Mouse (Mus musculus) forebrain, embryonic 11.5 days (tissue): ENCODE results near the gene Svbp. TPM values are rescaled to one million over a fixed set of nuclear protein-coding genes. Genes with fewer than 3 reads are reported as not detected.

Source experiments
- ATAC-seq: fragments of 200-750 bp; cut with Nextera tagmentation; replicated peaks from 2 replicates; pipeline ENCODE4 v1.8.0; 2017; ENCODE audit warnings: moderate TSS enrichment; ENCODE audit not compliant: low FRiP score
- DNase-seq: peaks from one replicate; pipeline ENCODE4 v3.0.0-alpha.2; 2017; ENCODE audit warnings: low spot score
- H3K27ac ChIP-seq: fragments of 300-500 bp; sonication (generic); 2 replicates; pipeline ENCODE4 v1.5.1; 2014; ENCODE audit warnings: low read depth, low read length
- H3K27me3 ChIP-seq: fragments of 300-500 bp; sonication (generic); 2 replicates; pipeline ENCODE4 v1.6.1; 2014; ENCODE audit warnings: mild to moderate bottlenecking, low read length, mixed read lengths; ENCODE audit not compliant: control insufficient read depth, insufficient read depth
- H3K36me3 ChIP-seq: fragments of 300-500 bp; sonication (generic); 2 replicates; pipeline ENCODE4 v1.6.1; 2014; ENCODE audit warnings: mild to moderate bottlenecking, low read length, moderate library complexity, mixed read lengths; ENCODE audit not compliant: control insufficient read depth, insufficient read depth
- H3K4me1 ChIP-seq: fragments of 300-500 bp; sonication (generic); replicated peaks from 2 replicates; pipeline ENCODE4 v1.6.1; 2014; ENCODE audit warnings: low read length, mixed read lengths; ENCODE audit not compliant: control insufficient read depth, insufficient read depth
- H3K4me2 ChIP-seq: fragments of 300-500 bp; sonication (generic); 2 replicates; pipeline ENCODE4 v1.6.1; 2014; ENCODE audit warnings: low read depth, mild to moderate bottlenecking, low read length, moderate library complexity, mixed read lengths; ENCODE audit not compliant: severe bottlenecking
- H3K4me3 ChIP-seq: fragments of 300-500 bp; sonication (generic); 2 replicates; pipeline ENCODE4 v1.5.1; 2014; ENCODE audit warnings: low read depth, low read length
- H3K9ac ChIP-seq: fragments of 300-500 bp; sonication (generic); 2 replicates; pipeline ENCODE4 v1.6.1; 2014; ENCODE audit warnings: low read length
- H3K9me3 ChIP-seq: fragments of 300-500 bp; sonication (generic); 2 replicates; pipeline ENCODE4 v1.6.1; 2016; ENCODE audit warnings: low read length, mixed read lengths; ENCODE audit not compliant: control insufficient read depth
- WGBS: fragments of 180-500 bp; shearing (Covaris S2); extraction: QIAGEN DNeasy Blood & Tissue Kit; methylation state at CpG from one replicate; pipeline ENCODE4 v1.1.7; 2014; 5-methylcytosine and 5-hydroxymethylcytosine counted together
- polyA plus RNA-seq: library from polyadenylated mRNA; unstranded; fragments of >200 nt; fragmentation: Nextera tagmentation; extraction: Ambion mirVana; gene quantifications from 2 replicates; pipeline ENCODE4 v1.2.1, GENCODE M21; 2014

Svbp gene
- polyA plus RNA-seq, 1 experiment from 2014 or later, result 146 TPM

DNA sequence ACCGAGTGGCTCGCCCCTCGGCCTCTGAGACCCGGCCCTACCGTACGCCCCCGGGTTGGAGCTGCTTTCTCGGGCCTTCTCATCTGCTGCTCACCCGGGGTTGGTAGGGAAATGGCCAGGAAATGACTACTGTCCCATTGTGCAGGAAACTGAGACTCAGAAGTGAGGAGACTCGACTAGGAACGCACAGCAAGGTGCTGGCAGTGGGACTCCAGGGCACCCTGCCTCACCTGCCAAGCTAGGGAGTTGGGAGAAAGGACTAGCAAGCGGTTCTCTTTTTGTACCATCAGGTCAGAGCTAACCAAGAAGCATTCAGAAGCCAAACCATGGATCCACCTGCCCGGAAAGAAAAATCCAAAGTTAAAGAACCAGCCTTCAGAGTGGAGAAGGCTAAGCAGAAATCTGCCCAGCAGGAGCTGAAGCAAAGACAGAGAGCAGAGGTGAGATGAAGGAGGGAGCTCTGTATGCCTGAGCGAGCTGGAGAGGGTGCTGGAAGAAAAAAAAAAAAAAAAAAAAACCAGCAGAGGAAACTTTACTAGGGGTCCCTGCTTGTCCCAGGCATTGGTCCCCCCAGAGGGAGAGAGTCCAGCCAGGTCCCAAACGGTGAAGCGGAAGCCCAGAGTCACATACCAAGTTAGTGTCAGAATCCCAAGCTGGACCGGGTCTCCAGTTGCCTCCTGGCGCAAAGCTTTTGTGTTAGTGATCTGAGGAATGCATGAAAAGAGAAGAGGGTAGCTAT, 645 bp downstream of the Svbp start:
- no peaks in the 10 kb centered on the region for H3K4me1 ChIP-seq
- peak overlapping the region; percentile 76 for H3K4me3 ChIP-seq
- ATAC-seq (no peak; the same call in 1 of the 2 replicates), DNase-seq (no peak)
- peak overlapping the region; percentile 56 for H3K4me2 ChIP-seq
- no peaks in the 10 kb centered on the region for H3K27me3 ChIP-seq
- H3K9me3 ChIP-seq, result no peaks in the 10 kb centered on the region
- no peaks in the 10 kb centered on the region for H3K36me3 ChIP-seq
- WGBS, result 7% methylated on average over 18 of the region's 18 CpGs
- H3K27ac ChIP-seq, result no peak overlapping the region; the same call in 1 of the 2 replicates
- H3K9ac ChIP-seq, result peak overlapping the region; percentile 77

DNA sequence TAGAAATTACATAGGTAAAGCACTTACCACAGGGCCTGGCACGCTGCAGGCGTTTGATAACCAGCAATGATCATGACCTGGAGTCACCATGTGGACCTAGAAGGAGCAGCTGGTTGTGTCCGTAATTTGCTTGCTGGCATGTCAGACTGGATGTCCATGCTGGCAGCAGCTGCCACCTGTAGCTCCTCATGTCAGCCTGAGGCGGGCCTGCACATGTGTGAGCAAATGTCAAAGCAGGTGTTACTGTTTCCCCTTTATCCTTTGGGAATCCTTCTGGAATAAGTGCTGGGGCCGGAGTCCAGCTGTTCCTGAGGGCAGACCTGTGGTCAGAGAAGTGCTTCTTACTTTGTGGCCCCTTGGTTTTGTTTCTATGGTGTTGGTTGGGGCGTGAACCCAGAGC, 3.0 kb downstream of the Svbp start:
- Histone ChIP-seq H3K4me1 (no peaks in the 10 kb centered on the region), H3K36me3 (no peaks in the 10 kb centered on the region; the same call in 1 of the 2 replicates), H3K27ac (no peak overlapping the region), H3K9ac (no peak overlapping the region), H3K27me3 (no peaks in the 10 kb centered on the region), H3K4me3 (no peak overlapping the region), H3K4me2 (no peak overlapping the region), H3K9me3 (no peaks in the 10 kb centered on the region)
- 84% methylated on average over 6 of the region's 6 CpGs for WGBS
- ATAC-seq (no peak), DNase-seq (no peak)

DNA sequence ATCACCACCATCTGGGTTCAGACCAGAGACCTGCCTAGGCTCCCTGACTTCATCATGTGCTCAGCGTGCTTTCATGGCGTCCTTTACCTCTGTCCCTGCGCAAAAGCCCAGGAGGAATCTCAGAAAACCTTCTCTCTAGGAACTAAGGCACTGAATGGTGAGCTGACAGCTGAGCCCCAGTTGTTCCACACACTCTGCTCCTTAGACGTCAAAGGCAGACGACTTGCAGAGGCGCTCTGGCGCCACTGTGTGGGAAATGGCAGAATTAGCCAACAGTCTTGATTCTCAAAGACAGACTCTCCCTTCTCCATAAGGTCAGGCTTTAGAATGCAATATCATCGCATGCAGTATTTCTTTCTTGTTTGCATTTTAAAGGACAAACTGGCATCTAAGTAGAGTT, 9.6 kb downstream of the Svbp start:
- H3K9ac ChIP-seq, result no peak overlapping the region
- no peak overlapping the region for H3K4me3 ChIP-seq
- no peaks in the 10 kb centered on the region for H3K9me3 ChIP-seq
- WGBS, result 25% methylated on average over 8 of the region's 8 CpGs
- H3K4me1 ChIP-seq, result no peaks in the 10 kb centered on the region
- no peak overlapping the region for H3K4me2 ChIP-seq
- H3K36me3 ChIP-seq, result no peaks in the 10 kb centered on the region; the same call in 1 of the 2 replicates
- no peak overlapping the region for H3K27ac ChIP-seq
- no peaks in the 10 kb centered on the region for H3K27me3 ChIP-seq
- no peak for ATAC-seq
- DNase-seq, result peak; percentile 73

DNA sequence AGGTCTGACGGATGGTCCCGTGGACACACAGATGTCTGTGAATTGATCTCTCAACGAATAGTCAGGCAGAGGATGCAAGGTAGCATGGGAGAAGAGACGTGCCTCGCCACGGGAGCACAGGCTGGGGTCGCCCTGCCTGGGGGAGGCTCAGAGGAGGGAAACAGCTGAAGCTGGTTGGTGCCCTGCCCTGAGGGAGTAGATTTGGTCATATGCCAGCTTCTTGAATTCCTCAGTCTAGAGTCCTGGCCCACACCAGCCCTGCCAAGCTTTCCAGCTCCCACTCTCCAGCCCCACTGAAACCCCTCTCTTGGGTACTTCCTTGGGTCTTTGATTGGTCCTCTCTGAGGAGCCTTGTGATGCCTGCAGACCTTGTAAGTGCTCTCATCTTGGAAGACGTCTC, 21.6 kb downstream of the Svbp start:
- no peak overlapping the region for H3K4me3 ChIP-seq
- H3K9me3 ChIP-seq, result no peaks in the 10 kb centered on the region
- H3K27ac ChIP-seq, result no peak overlapping the region
- no peak overlapping the region for H3K4me2 ChIP-seq
- H3K27me3 ChIP-seq, result no peaks in the 10 kb centered on the region
- H3K4me1 ChIP-seq, result peaks cover 4% of the 10 kb centered on the region; the same call in 1 of the 2 replicates
- no peaks in the 10 kb centered on the region for H3K36me3 ChIP-seq
- 83% methylated on average over 8 of the region's 8 CpGs for WGBS
- no peak for ATAC-seq
- DNase-seq, result no peak
- H3K9ac ChIP-seq, result no peak overlapping the region

DNA sequence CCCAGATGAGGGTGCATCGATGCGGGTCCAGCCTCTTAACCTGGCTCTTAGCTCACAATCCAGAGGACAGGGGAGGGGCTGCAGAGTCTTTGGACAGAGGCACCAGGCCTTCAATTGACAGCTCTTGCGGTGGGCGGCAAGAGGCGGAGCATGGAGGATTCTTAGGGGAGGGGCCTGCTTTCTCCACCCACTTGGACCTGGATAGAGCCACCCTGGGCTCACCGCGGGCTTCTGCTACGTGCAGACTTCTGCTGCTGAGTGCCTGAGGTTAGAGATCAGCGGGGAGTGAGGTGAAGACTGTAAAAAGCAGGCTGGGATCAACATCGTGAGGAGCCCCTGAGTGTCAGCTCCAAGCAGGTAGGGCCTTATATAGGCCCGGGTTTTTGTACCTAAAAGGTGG, 23.1 kb downstream of the Svbp start, which contains the start of gene Tmem269:
Gene Tmem269, minus strand, starts transcription at position 49 of the 400 bp plus-strand sequence.
- Histone ChIP-seq H3K9ac (no peak within 1 kb of the TSS), H3K4me3 (no peak within 1 kb of the TSS), H3K9me3 (no peaks in the 10 kb centered on the region), H3K4me2 (no peak within 1 kb of the TSS), H3K27ac (no peak within 1 kb of the TSS), H3K27me3 (no peaks in the 10 kb centered on the region), H3K4me1 (peaks cover 4% of the 10 kb centered on the region; the same call in 1 of the 2 replicates), H3K36me3 (no peaks in the 10 kb centered on the region)
- DNase-seq (no peak), ATAC-seq (0 out of 2 replicates have a peak, but pooled peaks have one; percentile 24)
- 6% methylated on average over 11 of the region's 11 CpGs for WGBS

DNA sequence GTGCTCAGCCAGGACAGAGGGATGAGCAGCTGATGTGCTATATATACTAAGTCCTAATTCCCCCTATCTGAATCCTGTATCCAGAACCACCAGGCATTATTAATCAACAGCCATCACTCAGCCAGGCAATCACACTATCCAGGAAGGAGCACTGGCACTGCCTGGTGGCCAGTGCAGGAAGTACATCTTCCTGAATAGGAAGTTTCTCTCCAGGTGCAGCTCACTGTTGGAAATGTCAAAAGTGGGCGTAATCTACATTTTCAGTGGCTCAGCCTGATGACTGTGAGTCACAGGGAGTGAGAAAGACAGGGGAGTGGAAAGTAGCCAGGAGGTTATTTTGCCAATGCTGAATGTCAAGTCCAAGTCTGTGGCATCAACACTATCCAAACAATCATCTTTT, 28.6 kb downstream of the Svbp start:
- Histone ChIP-seq H3K4me2 (no peak overlapping the region), H3K27ac (no peak overlapping the region), H3K9ac (no peak overlapping the region), H3K4me1 (no peaks in the 10 kb centered on the region), H3K36me3 (peaks cover 4% of the 10 kb centered on the region; the same call in 1 of the 2 replicates), H3K9me3 (no peaks in the 10 kb centered on the region), H3K4me3 (no peak overlapping the region), H3K27me3 (no peaks in the 10 kb centered on the region)
- ATAC-seq, result 0 out of 2 replicates have a peak, but pooled peaks have one; percentile 24
- WGBS, result 86% methylated on average over 1 of the region's 1 CpGs
- DNase-seq, result no peak

DNA sequence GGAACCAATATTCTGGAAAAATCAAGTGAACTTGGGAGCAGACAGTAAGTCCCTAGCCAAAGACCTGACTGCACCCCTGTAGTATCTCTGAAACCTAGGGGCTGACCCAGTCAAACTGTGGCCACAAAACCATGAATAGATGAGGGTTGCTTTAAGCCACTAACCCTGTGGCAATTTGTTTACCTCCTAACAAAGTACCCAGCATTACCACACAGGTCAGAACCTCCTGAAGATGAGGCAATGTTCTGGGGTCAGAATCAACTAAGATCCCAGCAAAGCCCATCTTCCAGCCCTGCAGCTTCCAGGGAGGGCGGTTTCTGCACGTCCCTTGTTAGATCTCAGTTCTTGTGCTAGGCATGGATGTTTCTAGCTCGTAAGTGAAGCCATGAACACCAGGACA, 29.4 kb downstream of the Svbp start:
- H3K27ac ChIP-seq, result no peak overlapping the region
- no peak for DNase-seq
- peaks cover 4% of the 10 kb centered on the region; the same call in 1 of the 2 replicates for H3K36me3 ChIP-seq
- 89% methylated on average over 3 of the region's 3 CpGs for WGBS
- H3K4me3 ChIP-seq, result no peak overlapping the region
- H3K4me2 ChIP-seq, result no peak overlapping the region
- no peaks in the 10 kb centered on the region for H3K9me3 ChIP-seq
- no peak for ATAC-seq
- no peaks in the 10 kb centered on the region for H3K27me3 ChIP-seq
- H3K4me1 ChIP-seq, result no peaks in the 10 kb centered on the region
- H3K9ac ChIP-seq, result no peak overlapping the region

DNA sequence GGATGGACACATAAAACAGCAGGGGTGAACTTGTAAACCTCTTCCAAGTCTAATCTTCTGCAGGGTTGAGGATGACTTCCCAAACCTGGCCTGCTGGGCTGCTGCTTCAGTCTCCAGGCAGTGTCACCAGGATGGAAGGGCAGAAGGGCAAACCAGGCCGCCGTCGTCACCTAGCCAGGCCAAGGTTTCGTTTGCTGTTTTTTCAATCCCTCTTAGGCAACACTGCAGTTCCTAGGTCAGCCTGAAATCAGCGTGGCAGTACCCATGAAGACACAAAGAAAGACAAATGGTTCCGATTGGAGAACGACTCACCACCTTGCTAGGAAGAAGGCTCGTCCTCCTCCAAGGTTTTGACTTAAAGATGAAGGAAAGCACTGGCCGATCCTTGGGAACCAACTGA, 30.6 kb downstream of the Svbp start:
- DNase-seq (no peak), ATAC-seq (no peak)
- no peaks in the 10 kb centered on the region for H3K4me1 ChIP-seq
- H3K4me2 ChIP-seq, result no peak overlapping the region
- no peak overlapping the region for H3K27ac ChIP-seq
- H3K27me3 ChIP-seq, result no peaks in the 10 kb centered on the region
- 94% methylated on average over 9 of the region's 9 CpGs for WGBS
- H3K36me3 ChIP-seq, result peaks cover 4% of the 10 kb centered on the region; the same call in 1 of the 2 replicates
- no peaks in the 10 kb centered on the region for H3K9me3 ChIP-seq
- no peak overlapping the region for H3K4me3 ChIP-seq
- no peak overlapping the region for H3K9ac ChIP-seq

DNA sequence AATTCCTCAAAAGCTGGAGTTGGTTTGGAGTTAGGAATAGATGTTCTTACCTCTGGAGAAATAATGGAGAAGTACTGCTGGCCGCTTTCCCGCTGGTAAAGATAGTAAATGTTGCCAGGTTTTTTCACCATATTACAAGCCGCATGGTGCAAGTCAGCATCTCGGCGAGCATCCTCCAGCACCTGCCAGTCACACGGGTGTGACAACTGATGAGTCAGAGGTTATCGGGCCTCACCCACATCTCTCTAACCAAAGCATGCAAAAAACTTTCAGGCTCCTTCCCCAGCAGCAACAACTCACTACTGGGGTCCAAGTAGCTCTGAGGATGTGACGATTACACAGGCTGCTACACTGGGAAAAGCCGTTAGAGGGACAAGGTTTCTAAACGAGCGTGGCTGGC, 31.6 kb downstream of the Svbp start:
- peaks cover 4% of the 10 kb centered on the region; the same call in 1 of the 2 replicates for H3K36me3 ChIP-seq
- H3K9ac ChIP-seq, result no peak overlapping the region
- no peak overlapping the region for H3K4me3 ChIP-seq
- H3K4me1 ChIP-seq, result no peaks in the 10 kb centered on the region; the same call in 1 of the 2 replicates
- ATAC-seq (no peak), DNase-seq (no peak)
- H3K9me3 ChIP-seq, result no peaks in the 10 kb centered on the region
- H3K27me3 ChIP-seq, result no peaks in the 10 kb centered on the region
- H3K27ac ChIP-seq, result no peak overlapping the region
- H3K4me2 ChIP-seq, result no peak overlapping the region
- WGBS, result 92% methylated on average over 11 of the region's 11 CpGs
